Mouse (Mus musculus) fat pad, adult 2 months (tissue): ENCODE data around the gene Lman1l.

Experiments
- DNase-seq: peaks from one replicate; pipeline ENCODE4 v3.0.0-alpha.2; 2011; ENCODE audit warnings: low read depth, low spot score; ENCODE audit errors: extremely low read depth

Lman1l gene

DNA sequence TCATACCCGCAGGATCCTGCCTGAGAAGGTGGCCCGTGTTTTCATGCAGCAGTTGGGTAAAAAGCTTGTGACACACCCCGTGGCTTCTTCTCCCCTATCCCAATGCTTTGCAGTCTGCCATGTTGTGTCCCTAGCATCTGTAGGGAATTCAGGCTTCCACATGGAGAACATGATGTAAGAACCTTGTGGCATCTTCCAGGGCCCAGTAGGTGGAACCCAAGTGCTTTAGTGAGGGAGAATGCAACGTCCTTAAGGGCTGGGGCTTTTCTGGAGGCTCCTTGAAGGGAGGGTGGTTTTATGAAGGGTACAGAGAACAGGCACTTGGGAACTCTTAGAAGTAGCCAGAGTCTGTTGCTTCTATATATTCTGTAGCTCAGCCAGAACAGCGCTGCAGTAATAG, 29.8 kb downstream of the Lman1l start:
- DNase-seq: no peak

DNA sequence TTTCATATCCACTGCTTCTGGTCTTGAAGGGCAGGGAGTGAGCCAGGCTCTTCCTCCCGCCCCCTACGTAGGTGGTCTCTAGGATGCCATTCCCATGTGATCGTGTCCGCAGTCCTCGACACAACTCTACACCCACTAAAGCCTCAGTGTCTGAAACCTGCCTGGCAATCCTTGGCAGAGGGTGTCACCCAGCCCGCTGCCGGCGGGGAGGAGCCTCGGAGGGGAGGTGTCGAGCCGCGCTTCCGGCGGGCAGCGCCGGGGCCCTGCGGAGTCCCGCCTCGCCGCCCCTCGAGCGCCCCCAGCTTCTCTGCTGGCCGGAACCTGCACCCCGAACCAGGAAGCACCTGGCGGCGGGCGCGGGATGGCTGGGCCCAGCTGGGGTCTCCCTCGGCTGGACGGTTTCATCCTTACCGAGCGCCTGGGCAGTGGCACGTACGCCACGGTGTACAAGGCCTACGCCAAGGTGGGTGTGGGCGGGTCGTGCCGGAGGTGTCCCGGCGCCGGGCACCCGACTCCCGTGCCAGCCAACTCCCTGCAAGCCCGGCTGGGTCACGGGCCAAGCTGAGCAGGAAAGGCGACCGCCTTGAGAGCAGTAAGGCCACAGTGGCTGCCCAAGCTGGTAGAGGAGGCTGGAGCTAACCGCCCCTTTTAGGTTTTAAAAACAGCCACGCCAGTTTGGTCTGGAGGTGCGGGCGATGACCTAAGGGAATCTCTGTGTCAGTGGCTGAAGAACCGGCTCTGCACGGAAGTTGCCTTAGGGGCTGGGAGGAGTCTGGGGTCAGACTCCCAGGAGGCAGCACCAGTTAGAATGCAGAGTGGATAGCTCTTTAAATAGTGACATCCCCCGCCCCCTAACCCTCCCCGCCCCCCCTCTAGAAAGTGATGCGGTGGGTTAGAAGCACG, 31.1 kb downstream of the Lman1l start, which contains the start of gene Ulk3:
TSS of gene Ulk3 (plus strand) at position 229 of the 903 bp plus-strand sequence.
- DNase-seq: no peak

DNA sequence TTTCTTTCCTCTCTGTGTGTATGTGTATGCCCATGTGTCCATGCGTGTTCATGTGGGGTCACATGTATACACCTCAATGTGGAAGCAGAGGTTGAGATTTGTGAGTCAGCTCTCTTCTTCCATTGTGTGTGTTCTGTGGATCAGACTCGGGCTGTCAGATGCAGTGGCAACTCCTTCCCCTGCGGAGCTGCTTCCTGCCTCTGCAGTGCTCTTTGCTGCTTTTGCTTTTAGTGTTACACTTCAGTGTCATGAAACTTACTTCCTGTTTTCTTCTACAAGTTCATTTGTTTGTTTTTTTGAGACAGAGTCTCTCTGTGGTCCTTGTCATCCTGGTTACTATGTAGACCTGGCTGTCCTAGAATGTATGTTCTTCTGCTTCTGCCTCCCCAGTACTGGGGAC, 35.6 kb downstream of the Lman1l start:
- DNase-seq: no peak

DNA sequence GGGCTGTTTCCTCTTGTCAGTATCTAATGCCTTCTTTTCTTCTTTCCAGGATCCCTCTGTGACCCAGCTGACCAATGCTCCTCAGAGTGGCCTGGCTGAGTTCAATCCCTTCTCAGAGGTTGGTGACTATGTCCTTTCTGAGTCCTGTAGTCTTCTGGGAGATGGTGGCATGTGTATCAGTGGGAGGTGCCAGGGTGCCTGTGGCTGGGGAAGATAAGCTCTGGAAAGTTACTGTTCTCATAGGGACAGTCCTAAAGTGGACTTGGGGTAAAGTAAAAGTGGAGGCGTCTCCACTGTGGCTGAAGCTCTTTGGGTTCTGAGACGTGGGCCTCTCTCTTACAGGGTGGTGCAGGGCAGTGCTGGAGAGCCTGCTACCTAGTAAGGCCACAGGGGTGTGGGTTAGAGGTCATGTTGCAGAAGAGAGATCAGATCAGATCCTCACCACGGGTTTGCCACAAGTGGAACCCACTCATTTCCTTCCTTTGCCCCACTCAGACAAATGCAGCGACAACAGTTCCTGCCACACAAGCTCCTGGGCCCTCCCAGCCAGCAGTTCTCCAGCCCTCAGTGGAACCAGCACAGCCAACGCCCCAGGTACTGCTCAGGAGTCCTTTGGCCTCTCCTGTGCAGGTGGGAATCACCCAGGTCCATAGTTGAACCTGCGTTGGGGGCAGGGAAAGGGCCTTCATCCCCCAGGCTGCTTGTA, 43.3 kb downstream of the Lman1l start:
- DNase-seq: no peak

DNA sequence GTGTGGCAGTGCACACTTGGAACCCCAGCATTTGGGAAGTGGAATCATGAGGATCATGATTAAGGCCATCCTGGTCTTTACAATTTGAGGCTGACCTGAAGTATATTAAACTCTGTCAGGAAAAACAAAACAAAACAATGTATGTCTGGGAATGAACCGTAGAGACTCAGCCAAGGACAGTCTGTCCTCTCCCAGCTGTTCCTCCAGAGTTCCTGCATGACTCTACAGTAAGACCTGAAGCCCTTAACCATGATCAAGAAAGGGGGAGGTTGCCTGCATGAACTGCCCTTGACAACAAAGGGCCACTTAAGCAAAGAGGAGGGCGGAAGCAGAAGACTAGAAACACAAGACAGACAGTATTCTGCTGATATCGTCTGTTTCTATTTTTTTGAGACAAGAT, 45.0 kb downstream of the Lman1l start:
- DNase-seq: no peak

DNA sequence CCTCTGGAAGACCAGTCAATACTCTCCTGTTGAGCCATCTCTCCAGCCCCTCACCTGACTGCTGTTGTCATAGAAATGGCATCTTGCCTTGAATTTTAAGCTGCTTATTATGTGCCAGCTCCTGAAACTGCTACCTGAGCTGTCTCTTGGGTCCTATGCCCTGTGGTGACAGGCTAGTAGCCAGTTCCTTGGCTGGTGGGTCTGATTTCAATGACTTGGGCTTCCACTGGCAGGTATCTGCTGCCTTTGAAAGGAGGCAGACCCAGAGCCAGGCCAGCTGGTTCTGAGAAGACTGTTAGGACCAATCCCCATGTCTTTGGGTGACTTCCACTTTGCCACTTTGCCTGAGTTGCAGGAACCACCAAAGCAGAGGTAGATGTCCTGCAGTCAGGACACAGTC, 46.2 kb downstream of the Lman1l start:
- no peak for DNase-seq

DNA sequence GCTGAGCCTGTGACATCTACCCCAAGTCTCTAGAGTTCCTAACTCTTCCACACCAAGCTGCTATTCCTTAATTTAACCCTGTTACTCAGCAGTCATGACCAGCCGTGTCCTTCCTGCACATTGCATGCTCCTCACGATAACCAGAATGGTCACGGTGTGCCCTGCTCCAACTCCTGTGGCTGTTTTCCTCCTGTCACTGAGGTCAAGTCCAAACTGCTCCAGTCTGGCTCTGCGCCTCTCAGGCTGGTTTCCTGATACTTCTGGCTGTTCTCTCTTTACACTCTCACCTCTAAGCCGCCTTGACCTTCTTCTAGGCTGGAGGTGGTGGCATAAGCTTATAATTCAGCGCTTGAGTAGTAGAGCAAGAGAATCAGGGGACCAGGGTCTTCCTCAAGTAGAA, 52.1 kb downstream of the Lman1l start:
- no peak for DNase-seq

DNA sequence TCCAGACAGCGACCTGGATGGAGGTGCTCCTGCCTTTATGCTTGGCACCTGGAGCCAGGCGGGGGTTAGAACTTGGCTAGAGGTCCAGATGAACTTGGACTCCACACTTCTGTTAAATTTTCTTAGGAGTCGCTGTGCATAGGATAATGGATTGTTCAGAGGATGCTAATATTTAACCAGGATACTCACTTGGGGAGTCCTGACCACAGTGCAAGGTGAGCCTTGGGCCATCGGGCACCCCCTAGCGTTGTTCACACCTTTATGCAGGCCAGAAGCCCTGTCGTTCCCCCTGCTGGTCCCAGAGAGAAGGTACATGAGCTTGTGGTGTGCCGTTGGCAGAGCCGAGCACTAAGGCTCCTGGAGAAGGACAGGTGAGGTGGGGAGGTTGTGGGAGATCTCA, 53.7 kb downstream of the Lman1l start:
- DNase-seq: no peak

DNA sequence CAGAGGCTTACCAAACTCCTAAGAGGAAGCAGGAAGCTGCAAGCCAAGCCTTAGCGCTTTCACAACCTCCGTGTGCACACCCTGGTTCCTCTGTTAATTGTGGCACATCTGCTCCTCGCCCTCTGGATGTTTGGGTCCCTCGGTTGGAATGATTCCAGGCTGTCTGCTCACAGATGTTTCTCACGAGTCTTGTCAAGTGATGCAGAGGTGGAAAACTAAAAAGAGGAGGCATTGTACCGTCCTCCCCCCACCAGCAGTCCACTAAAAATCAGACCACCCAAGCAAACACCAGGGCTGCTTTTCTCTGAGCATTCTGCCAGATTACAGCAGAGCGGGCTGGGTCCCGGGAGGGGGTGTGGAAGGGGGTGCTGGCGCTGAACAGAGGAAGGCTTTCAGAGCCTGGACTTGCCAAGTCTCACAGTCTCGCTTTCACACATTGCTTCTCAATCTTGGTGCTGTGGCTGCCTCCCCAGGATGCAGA, 54.8 kb downstream of the Lman1l start:
- no peak for DNase-seq

DNA sequence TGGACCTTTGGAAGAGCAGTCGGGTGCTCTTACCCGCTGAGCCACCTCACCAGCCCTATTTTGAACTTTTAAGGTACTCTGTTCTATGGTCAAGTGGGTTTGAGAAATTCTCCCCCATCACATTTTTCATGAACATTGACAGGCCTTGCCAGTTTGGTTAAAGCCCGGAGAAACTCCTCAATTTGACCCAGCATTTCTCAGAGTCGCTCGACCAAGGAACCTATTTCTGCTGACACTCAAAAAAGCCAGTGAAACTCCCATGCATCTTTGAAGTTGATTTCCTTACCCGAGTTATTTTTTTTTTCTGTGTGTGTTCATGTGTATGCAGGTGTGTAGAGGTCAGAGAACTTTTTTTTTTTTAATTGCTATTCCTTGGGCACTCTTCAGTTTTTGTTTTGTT, 56.0 kb downstream of the Lman1l start:
- DNase-seq: no peak

DNA sequence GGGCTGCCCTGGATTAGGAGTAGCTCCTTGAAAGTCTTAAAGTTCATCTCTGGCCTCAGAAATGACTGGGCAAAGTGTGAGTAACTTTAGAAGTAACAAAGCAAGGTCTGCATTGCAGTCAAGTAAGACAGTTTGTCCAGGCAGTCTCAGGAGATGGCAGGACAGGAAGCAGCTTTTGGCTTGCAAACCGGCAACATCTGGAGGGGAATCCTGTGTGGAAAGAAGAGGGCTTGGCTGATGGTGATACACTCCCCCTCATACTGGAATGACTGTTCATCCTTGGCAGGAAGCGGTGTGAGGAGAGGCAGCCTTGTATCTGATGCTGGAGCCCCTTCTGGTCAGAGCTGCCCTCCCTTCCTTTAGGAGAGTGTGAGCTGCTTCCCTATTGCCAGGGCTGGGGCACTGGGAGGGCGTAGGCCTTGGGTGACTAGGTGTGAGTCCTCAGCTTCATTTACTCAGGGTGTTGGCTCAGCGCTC, 57.6 kb downstream of the Lman1l start:
- DNase-seq: no peak

DNA sequence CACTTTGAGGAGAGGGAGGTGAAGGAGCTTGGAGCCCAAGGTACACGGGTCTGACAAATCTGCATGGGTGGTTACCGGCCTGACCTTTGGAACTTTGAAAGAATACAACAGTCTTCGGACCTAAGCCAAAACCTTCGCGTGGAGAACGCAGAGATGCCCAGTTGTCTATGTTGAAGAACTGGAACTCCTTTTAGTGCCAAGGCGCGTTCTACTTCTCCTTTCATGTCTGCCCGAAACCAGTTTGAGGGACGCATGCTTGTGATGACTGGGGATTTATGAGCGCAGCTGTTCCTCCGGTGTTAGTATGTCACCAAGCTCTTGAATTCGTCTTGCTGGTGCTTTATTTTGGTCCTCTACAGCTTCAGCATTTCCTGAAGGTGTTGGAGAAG, 58.9 kb downstream of the Lman1l start:
- no peak for DNase-seq

DNA sequence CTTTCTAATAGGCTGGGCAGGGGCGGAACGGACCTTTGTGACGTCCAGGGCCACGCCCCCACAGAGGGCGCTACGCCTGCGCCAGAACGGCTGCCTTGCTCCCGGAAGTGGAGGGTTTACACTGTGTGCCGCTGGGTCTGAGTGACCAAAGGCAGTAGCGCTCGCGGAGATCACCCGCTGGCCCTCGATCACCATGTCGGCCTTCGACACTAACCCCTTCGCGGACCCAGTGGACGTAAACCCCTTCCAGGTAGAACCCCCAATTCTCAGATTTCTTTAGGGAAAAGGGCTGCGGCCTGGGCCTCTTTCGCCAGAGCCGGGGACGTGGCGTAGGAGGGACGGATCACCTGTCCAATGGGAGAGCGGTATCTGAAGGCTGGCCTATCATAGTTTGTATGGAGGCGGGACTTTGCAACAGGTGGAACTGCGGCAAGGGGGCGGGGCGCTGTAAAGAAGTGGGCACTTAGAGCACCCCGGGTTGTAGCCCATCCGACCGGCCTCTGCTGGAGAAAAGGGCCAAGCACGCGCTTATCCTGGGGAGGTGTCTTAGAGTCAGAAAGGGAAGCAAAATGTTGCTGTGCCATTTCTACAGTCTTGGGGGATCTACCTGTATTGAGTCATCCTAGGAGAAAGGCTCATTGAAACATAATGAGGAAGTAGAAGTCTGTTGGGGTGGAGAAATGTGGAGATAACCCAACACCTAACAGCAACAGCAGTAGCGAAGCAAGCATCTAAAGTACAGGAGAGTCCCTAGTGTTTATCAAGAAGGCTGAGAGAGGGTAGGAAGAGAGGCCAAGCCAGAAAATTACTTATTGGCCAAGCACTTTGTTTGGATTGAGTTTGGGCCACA, 59.5 kb downstream of the Lman1l start, which contains the start of gene Scamp2:
TSS of gene Scamp2 (plus strand) at position 83 of the 850 bp plus-strand sequence.
- DNase-seq: no peak

DNA sequence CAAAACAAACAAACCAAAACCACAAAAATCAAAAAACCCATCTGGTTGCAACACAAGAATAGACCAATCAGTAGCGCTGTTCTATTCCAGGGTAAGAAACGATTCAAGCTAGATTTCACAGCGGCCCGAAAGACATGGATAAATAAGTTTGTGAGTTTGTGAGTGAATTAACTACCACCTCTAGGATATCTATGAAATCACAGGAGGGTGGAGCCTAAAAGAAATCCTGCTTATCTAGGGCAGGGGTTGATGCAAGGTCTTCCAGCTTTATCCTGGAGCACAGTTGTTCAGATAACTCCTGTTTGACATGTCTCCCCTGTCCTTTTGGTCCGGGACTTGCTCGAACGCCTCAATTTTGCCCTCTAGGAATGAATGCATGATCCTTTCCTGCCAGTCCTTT, 60.3 kb downstream of the Lman1l start:
- DNase-seq: no peak

DNA sequence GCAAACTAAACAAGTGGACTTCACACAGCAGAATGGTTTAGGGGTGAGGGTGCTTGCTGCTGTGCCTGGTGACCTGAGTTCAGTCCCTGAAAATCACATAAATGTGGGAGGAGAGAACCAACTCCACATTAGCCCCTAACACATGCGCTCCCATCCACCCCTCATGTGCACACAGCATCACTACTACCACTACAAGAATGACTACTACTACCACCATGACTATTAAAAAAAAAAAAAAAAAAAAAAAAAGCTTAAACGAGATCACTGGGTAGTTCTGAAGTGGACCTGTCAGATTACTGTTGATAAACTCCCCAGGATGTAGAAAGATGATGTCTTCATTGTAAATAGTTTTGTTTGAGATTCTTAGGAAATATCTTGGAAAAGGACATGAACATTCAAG, 61.0 kb downstream of the Lman1l start:
- no peak for DNase-seq

DNA sequence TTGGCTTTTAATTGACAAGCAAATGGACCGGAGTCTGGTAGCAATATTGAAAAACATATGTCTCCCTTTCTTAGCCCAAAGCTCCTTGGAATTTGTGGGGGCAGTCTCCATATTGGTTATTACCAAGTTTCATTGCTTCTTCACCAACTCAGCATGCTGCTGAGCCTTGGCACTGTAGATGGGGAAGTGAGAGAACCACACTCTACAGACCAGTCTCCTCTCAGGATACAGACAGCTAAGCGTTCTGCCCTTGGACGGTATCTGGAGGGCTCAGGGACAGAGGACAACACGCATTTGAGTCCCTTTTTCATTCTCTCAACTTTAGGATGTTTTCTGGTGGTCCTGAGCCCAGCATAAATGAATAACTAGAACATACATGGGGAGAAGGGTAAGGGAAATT, 61.9 kb downstream of the Lman1l start:
- DNase-seq: no peak

DNA sequence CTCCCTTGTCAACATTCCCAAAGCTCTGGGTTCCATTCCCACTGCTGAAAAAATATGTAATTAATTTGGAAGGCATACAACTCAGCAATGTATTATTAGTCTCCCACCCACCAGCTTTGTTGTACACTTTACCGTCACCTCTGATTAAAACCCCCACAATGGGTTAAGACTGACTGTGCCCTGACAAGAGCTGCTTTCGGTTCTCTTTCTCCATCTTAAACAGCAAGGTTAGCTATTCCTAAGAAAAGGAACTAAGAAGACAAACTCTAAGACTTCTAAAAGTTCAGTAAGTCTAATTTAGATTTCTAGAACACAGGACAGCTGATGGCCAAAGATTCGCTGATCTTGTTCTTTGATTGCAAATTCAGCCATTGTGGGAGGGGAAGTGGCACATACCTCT, 63.4 kb downstream of the Lman1l start:
- DNase-seq: no peak
